ENCODE assay signal across 21 mouse cellular contexts in the genomic region with DNA sequence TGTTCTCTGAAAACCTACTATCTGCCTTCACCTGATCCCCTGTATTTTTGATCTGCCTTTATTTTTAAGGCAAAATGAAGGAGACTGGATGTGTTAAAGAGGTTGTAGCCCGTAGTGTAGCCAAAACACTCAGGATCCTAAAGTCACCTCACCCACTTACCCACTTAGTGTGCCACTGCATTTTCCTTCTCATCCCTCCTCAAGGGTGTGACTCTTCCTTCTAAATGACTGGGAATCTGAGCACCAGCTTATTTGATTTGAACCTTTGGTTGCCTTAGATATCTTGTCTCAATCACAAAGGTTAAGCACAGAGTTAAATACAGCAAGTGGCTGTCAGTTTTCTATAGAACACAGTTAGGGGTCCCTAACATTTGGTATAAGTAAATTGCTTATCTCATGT.
A peak's percentile ranks its signal among the peaks of the same experiment; 100 is the strongest.
DNase-seq lines count a peak whose midpoint lies in the region; ATAC-seq and TF ChIP-seq lines count a peak whose summit lies in the region.
"Had no signal": no experiment of that assay in that cellular context is flagged by ENCODE, and none has a peak within 500 bp of the region (broad histone marks: within the 10 kb centered on the region; RNA-seq: fewer than 3 reads in every experiment).

No protein-coding gene starts in this region.

- no peak overlapping the region for H3K9ac ChIP-seq in midbrain, embryonic 11.5 days (ENCODE audit: low read length)
- H3K9ac ChIP-seq in midbrain, embryonic 13.5 days (replicated peaks) = no peak overlapping the region

- H3K4me2 ChIP-seq in midbrain, embryonic 11.5 days = no peak overlapping the region
- H3K4me2 ChIP-seq in midbrain, embryonic 13.5 days (replicated peaks) = no peak overlapping the region

- DNase-seq in heart, adult 11 months = peak; percentile 56
- no peak for DNase-seq in heart, adult 18-20 months
- no peak for DNase-seq in layer of hippocampus, adult 2 months (ENCODE audit: low spot score in 2 of 2)
- DNase-seq in layer of hippocampus, adult 8-10 months (ENCODE audit: low spot score in 2 of 2) = no peak
- DNase-seq in midbrain, embryonic 11.5 days (ENCODE audit: low spot score, missing footprints) = peak; percentile 68
- DNase-seq: adrenal gland, adult 2 months; adrenal gland, adult 8-10 months; adrenal gland, postnatal 10 days; adrenal gland, postnatal 14 days; adrenal gland, postnatal 25 days; adrenal gland, postnatal 36 days; B cell, adult 2 months; cerebellum, adult 11 months; cerebellum, adult 11-12 months; cerebellum, adult 18-20 months had no signal

- no peak overlapping the region for H3K4me3 ChIP-seq in layer of hippocampus, adult 2 months
- H3K4me3 ChIP-seq in midbrain, embryonic 11.5 days (ENCODE audit: low read depth, low read length) = no peak overlapping the region
- no peak overlapping the region for H3K4me3 ChIP-seq in midbrain, embryonic 13.5 days (replicated peaks)

- H3K27ac ChIP-seq in layer of hippocampus, adult 2 months = peak overlapping the region; percentile 32; the same call in 1 of the 2 replicates
- no peak overlapping the region for H3K27ac ChIP-seq in midbrain, embryonic 11.5 days (ENCODE audit: low read depth, low read length)
- no peak overlapping the region for H3K27ac ChIP-seq in midbrain, embryonic 13.5 days

- no peak for TF ChIP-seq CTCF in layer of hippocampus, adult 2 months (conservative IDR thresholded peaks at IDR 0.05)

- WGBS in midbrain, embryonic 11.5 days = 92% methylated on average over 1 of the region's 1 CpGs
- 97% methylated on average over 1 of the region's 1 CpGs for WGBS in midbrain, embryonic 13.5 days

- no peaks in the 10 kb centered on the region for H3K4me1 ChIP-seq in midbrain, embryonic 11.5 days (ENCODE audit: control insufficient read depth, insufficient read depth, low read length)
- H3K4me1 ChIP-seq in midbrain, embryonic 13.5 days (replicated peaks) = no peaks in the 10 kb centered on the region

- H3K9me3 ChIP-seq in midbrain, embryonic 11.5 days (ENCODE audit: control insufficient read depth, low read length) = no peaks in the 10 kb centered on the region
- no peaks in the 10 kb centered on the region for H3K9me3 ChIP-seq in midbrain, embryonic 13.5 days
- H3K9me3 ChIP-seq: G1E had no signal

- no peak for ATAC-seq in midbrain, embryonic 11.5 days (ENCODE audit: low FRiP score)
- ATAC-seq in midbrain, embryonic 13.5 days = no peak
- ATAC-seq: activated CD4-positive, CD25-positive, alpha-beta regulatory T cell, adult 4 months; CD4-positive, CD25-positive, alpha-beta regulatory T cell, adult 4 months; Patski had no signal

- H3K27me3 ChIP-seq in midbrain, embryonic 11.5 days (ENCODE audit: control insufficient read depth, insufficient read depth, low read length) = no peaks in the 10 kb centered on the region
- H3K27me3 ChIP-seq in midbrain, embryonic 13.5 days = no peaks in the 10 kb centered on the region
- H3K27me3 ChIP-seq: CH12.LX, Patski had no signal

- H3K36me3 ChIP-seq in midbrain, embryonic 11.5 days (ENCODE audit: control insufficient read depth, insufficient read depth, low read length) = no peaks in the 10 kb centered on the region
- peaks cover 27% of the 10 kb centered on the region for H3K36me3 ChIP-seq in midbrain, embryonic 13.5 days
- H3K36me3 ChIP-seq: G1E had no signal

Comparison
In these comparisons a context has a peak if more than half of its experiments do, and no peak if none do; other contexts are left out.
1. DNase-seq: peak in heart, adult 11 months (single experiment) and midbrain, embryonic 11.5 days (single experiment); none in heart, adult 18-20 months (0 of 2), layer of hippocampus, adult 2 months (0 of 2) and layer of hippocampus, adult 8-10 months (0 of 2).